ENCODE assay signal across 17 mouse cellular contexts in the genomic region with DNA sequence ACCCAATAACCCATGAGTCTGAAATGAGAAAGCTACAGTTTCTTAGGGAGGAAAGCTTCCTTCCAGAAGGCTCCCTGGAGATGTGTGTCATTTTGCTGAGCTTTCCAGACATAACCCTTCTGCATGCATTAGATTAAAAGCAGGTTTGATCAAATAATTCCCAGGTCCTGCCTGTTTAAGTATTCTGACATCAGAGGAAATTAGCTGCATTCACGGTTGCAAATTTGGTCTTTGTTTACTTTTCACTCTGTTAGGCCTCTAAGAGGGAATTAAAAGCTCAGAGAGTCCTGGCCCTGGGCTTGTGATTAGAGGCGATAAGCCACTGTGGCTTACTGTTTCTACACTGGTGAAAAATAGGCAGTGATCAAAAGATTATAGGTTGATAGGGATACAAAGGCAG. TPM values are rescaled to one million over a fixed set of nuclear protein-coding genes. Genes with fewer than 3 reads are reported as not detected.
DNase-seq lines count a peak whose midpoint lies in the region; ATAC-seq and TF ChIP-seq lines count a peak whose summit lies in the region.
"Had no signal": no experiment of that assay in that cellular context is flagged by ENCODE, and none has a peak within 500 bp of the region (broad histone marks: within the 10 kb centered on the region; RNA-seq: fewer than 3 reads in every experiment).

No protein-coding gene starts in this region.

- no peaks in the 10 kb centered on the region for H3K9me3 ChIP-seq in forebrain, embryonic 10.5 days
- H3K9me3 ChIP-seq in forebrain, postnatal 0 days (ENCODE audit: low read length): no peaks in the 10 kb centered on the region
- H3K9me3 ChIP-seq in midbrain, embryonic 15.5 days: no peaks in the 10 kb centered on the region
- H3K9me3 ChIP-seq: embryonic facial prominence, embryonic 15.5 days; lung, embryonic 15.5 days had no signal

- ATAC-seq in forebrain, postnatal 0 days: no peak
- no peak for ATAC-seq in midbrain, embryonic 15.5 days (replicated peaks)
- ATAC-seq: intestine, embryonic 16.5 days; Patski had no signal

- H3K27me3 ChIP-seq in forebrain, embryonic 10.5 days (ENCODE audit: poor library complexity, severe bottlenecking): peaks cover 28% of the 10 kb centered on the region
- no peaks in the 10 kb centered on the region for H3K27me3 ChIP-seq in forebrain, postnatal 0 days (ENCODE audit: insufficient read depth, low read length)
- H3K27me3 ChIP-seq in midbrain, embryonic 15.5 days (replicated peaks): no peaks in the 10 kb centered on the region
- H3K27me3 ChIP-seq: embryonic facial prominence, embryonic 15.5 days had no signal

- H3K4me3 ChIP-seq in forebrain, embryonic 10.5 days: no peak overlapping the region
- no peak overlapping the region for H3K4me3 ChIP-seq in forebrain, postnatal 0 days (ENCODE audit: low read depth, low read length)
- H3K4me3 ChIP-seq in midbrain, embryonic 15.5 days: no peak overlapping the region
- H3K4me3 ChIP-seq: heart, adult 2 months; lung, embryonic 15.5 days; megakaryocyte, embryonic 14.5 days had no signal

- WGBS in forebrain, embryonic 10.5 days: 6% methylated on average over 2 of the region's 2 CpGs
- 16% methylated on average over 2 of the region's 2 CpGs for WGBS in forebrain, postnatal 0 days
- 5% methylated on average over 2 of the region's 2 CpGs for WGBS in midbrain, embryonic 15.5 days

- DNase-seq in forebrain, embryonic 10.5 days (ENCODE audit: extremely low spot score, low spot score): peak; percentile 21
- DNase-seq in forebrain, postnatal 0 days: no peak
- DNase-seq in embryo, embryonic 10.5 days (ENCODE audit: low spot score): peak; percentile 38
- peak; percentile 5 for DNase-seq in forelimb bud, embryonic 11.5 days (ENCODE audit: low read depth, low spot score)
- no peak for DNase-seq in left cerebral cortex, adult 9 months (ENCODE audit: low spot score in 2 of 2)
- no peak for DNase-seq in left cerebral cortex, postnatal 14 days (ENCODE audit: low spot score in 2 of 2)
- DNase-seq in kidney, postnatal 14 days: no peak
- DNase-seq: cerebellum, adult 9-11 months; heart, adult 2 months; heart, postnatal 10 days; thymus, adult 18-20 months had no signal

- H3K4me2 ChIP-seq in forebrain, postnatal 0 days (ENCODE audit: low read depth): no peak overlapping the region
- H3K4me2 ChIP-seq in midbrain, embryonic 15.5 days: no peak overlapping the region
- H3K4me2 ChIP-seq: lung, embryonic 15.5 days had no signal

- no peaks in the 10 kb centered on the region for H3K36me3 ChIP-seq in forebrain, embryonic 10.5 days (replicated peaks)
- H3K36me3 ChIP-seq in forebrain, postnatal 0 days (ENCODE audit: insufficient read depth): no peaks in the 10 kb centered on the region
- no peaks in the 10 kb centered on the region for H3K36me3 ChIP-seq in midbrain, embryonic 15.5 days (replicated peaks)
- H3K36me3 ChIP-seq: embryonic facial prominence, embryonic 15.5 days; lung, embryonic 15.5 days had no signal

- no peak overlapping the region for H3K27ac ChIP-seq in forebrain, embryonic 10.5 days
- H3K27ac ChIP-seq in forebrain, postnatal 0 days (ENCODE audit: low read depth, low read length): no peak overlapping the region
- H3K27ac ChIP-seq in midbrain, embryonic 15.5 days: peak overlapping the region; percentile 97; the same call in 1 of the 2 replicates
- H3K27ac ChIP-seq: embryonic facial prominence, embryonic 15.5 days; heart, adult 2 months; lung, embryonic 15.5 days had no signal

- intact Hi-C loops in left cerebral cortex, postnatal 14 days (cut with DNase I): loop anchor here (10.0 kb wide), 2 partner anchors 404 to 524 kb away; no protein-coding TSS in a partner anchor

- peaks cover 25% of the 10 kb centered on the region for H3K4me1 ChIP-seq in forebrain, embryonic 10.5 days
- H3K4me1 ChIP-seq in forebrain, postnatal 0 days (ENCODE audit: insufficient read depth): peaks cover 4% of the 10 kb centered on the region; the same call in 1 of the 2 replicates
- H3K4me1 ChIP-seq in midbrain, embryonic 15.5 days: peaks cover 18% of the 10 kb centered on the region

- no peak for TF ChIP-seq CTCF in forebrain, postnatal 0 days (IDR thresholded peaks at IDR 0.05; ENCODE audit: low read depth)

- H3K9ac ChIP-seq in forebrain, postnatal 0 days: no peak overlapping the region
- H3K9ac ChIP-seq in midbrain, embryonic 15.5 days: no peak overlapping the region
- H3K9ac ChIP-seq: embryonic facial prominence, embryonic 15.5 days; lung, embryonic 15.5 days had no signal

RNA-seq across cellular contexts. Expression of gene Thsd7a, which starts 1.2 kb away (rescaled TPM):
- 1.2 and 1.9 TPM in 2 replicates for polyA plus RNA-seq in forebrain, embryonic 10.5 days (2016; fragmentation: Nextera tagmentation; extraction: Ambion mirVana)
- total RNA-seq in forebrain, postnatal 0 days (2014; rRNA removed): 13.8 and 18.3 TPM in 2 replicates
- 5.5 and 13.5 TPM in 2 replicates for polyA plus RNA-seq in forebrain, postnatal 0 days (2015; fragmentation: Nextera tagmentation; extraction: Ambion mirVana)
- 42.6 and 44.6 TPM in 2 replicates for polyA plus RNA-seq in midbrain, embryonic 15.5 days (2015; fragmentation: Nextera tagmentation; extraction: Ambion mirVana)
- 10 to 100 TPM; 48.0 to 58.4 TPM for total RNA-seq in left cerebral cortex, postnatal 14 days (2021)

Comparison
In these comparisons a context has a peak if more than half of its experiments do, and no peak if none do; other contexts are left out.
1. DNase-seq: peak in forebrain, embryonic 10.5 days (single experiment), embryo, embryonic 10.5 days (single experiment) and forelimb bud, embryonic 11.5 days (single experiment); none in forebrain, postnatal 0 days (single experiment), left cerebral cortex, adult 9 months (0 of 2), left cerebral cortex, postnatal 14 days (0 of 2) and kidney, postnatal 14 days (single experiment).